Mouse (Mus musculus) embryonic facial prominence, embryonic 13.5 days (tissue): ENCODE data around the gene Nr2e1. TPM values are rescaled to one million over a fixed set of nuclear protein-coding genes. Genes with fewer than 3 reads are reported as not detected.

Experiments
- ATAC-seq: fragments of 200-750 bp; cut with Nextera tagmentation; 2 replicates; pipeline ENCODE4 v1.8.0; 2017; ENCODE audit warnings: low read depth; ENCODE audit not compliant: insufficient number of reproducible peaks, insufficient read depth, low FRiP score, low TSS enrichment
- H3K27ac ChIP-seq: fragments of 300-500 bp; sonication (generic); 2 replicates; pipeline ENCODE4 v1.5.1; 2015; ENCODE audit warnings: moderate library complexity, mild to moderate bottlenecking, inconsistent platforms
- H3K27me3 ChIP-seq: fragments of 300-500 bp; sonication (generic); 2 replicates; pipeline ENCODE4 v1.6.1; 2015; ENCODE audit warnings: mild to moderate bottlenecking, inconsistent platforms
- H3K36me3 ChIP-seq: fragments of 300-500 bp; sonication (generic); 2 replicates; pipeline ENCODE4 v1.6.1; 2015; ENCODE audit warnings: mild to moderate bottlenecking, inconsistent platforms
- H3K4me1 ChIP-seq: fragments of 300-500 bp; sonication (generic); 2 replicates; pipeline ENCODE4 v1.6.1; 2015; ENCODE audit warnings: inconsistent platforms
- H3K4me2 ChIP-seq: fragments of 300-500 bp; sonication (generic); 2 replicates; pipeline ENCODE4 v1.6.1; 2015; ENCODE audit warnings: moderate library complexity, mild to moderate bottlenecking, inconsistent platforms
- H3K4me3 ChIP-seq: fragments of 300-500 bp; sonication (generic); 2 replicates; pipeline ENCODE4 v1.5.1; 2015; ENCODE audit warnings: mild to moderate bottlenecking, inconsistent platforms
- H3K9ac ChIP-seq: fragments of 300-500 bp; sonication (generic); 2 replicates; pipeline ENCODE4 v1.6.1; 2015; ENCODE audit warnings: mild to moderate bottlenecking, inconsistent platforms
- H3K9me3 ChIP-seq: fragments of 300-500 bp; sonication (generic); 2 replicates; pipeline ENCODE4 v1.6.1; 2016; ENCODE audit warnings: inconsistent platforms
- WGBS: fragments of 180-500 bp; shearing (Covaris S2); methylation state at CpG from one replicate; pipeline ENCODE4 v1.1.7; 2015; ENCODE audit warnings: mixed read lengths; 5-methylcytosine and 5-hydroxymethylcytosine counted together
- polyA plus RNA-seq: library from polyadenylated mRNA; unstranded; fragments of >200 nt; fragmentation: Nextera tagmentation; extraction: Ambion mirVana; gene quantifications from 2 replicates; pipeline ENCODE4 v1.2.1, GENCODE M21; 2015

Gene Nr2e1
- polyA plus RNA-seq, 1 experiment from 2014 or later, result 1.3 TPM

- ATAC-seq, result no peak
- 56% methylated on average over 2 of the region's 2 CpGs for WGBS
Observed at GRCm38 (mm10) chr10:42604874-42605273, 21.4 kb upstream of the Nr2e1 start.

DNA sequence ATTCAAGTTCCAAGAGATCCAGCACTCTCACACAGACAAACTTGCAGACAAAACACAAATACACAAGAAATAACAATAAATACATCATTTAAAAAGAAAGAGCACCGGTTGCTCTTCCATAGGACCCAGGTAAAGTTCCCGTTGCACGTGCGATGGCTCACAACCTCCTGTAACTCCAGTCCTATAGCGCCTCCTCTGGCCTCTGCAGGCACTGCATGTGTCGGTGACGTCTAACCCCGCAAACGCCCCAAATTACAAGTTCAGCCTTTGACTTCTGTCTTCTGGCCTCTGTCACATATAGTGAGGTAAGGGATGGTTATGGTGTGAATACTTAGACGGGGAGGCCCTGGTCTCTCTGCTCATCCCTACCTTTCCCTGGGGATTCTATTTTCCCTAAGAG lies 18.1 kb upstream of the Nr2e1 start:
- Histone ChIP-seq H3K4me3 (no peak overlapping the region), H3K27me3 (peaks cover 31% of the 10 kb centered on the region), H3K36me3 (no peaks in the 10 kb centered on the region), H3K27ac (no peak overlapping the region), H3K9ac (no peak overlapping the region), H3K4me2 (no peak overlapping the region), H3K9me3 (peaks cover 5% of the 10 kb centered on the region), H3K4me1 (no peaks in the 10 kb centered on the region)
- 28% methylated on average over 10 of the region's 10 CpGs for WGBS
- ATAC-seq, result no peak

More at GRCm38 (mm10) chr10:42604874-42605273, 21.4 kb upstream of the Nr2e1 start:
- Histone ChIP-seq H3K9me3 (peaks cover 5% of the 10 kb centered on the region), H3K27ac (no peak overlapping the region), H3K27me3 (peaks cover 30% of the 10 kb centered on the region), H3K36me3 (no peaks in the 10 kb centered on the region), H3K4me2 (no peak overlapping the region), H3K4me1 (no peaks in the 10 kb centered on the region), H3K9ac (no peak overlapping the region), H3K4me3 (no peak overlapping the region)

DNA sequence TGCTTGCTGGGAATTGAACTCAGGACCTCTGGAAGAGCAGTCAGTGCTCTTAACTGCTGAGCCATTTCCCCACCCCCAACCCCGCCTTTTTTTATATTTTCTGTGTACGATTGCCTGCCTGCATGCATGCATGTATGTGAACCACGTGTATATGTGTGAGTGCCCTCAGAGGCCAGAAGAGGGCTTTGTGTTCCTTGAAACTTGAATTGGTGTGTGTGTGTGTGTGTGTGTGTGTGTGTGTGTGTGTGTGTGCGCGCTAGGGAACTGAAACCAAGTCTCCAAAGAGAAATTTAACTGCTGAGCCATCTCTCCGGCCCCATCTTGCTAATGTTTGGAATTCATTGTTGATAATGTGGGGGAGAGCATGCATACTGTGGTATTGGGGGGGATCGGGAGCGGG lies 15.2 kb upstream of the Nr2e1 start:
- H3K36me3 ChIP-seq, result no peaks in the 10 kb centered on the region
- H3K4me2 ChIP-seq, result no peak overlapping the region
- H3K4me1 ChIP-seq, result no peaks in the 10 kb centered on the region
- no peak overlapping the region for H3K4me3 ChIP-seq
- no peak for ATAC-seq
- no peaks in the 10 kb centered on the region for H3K9me3 ChIP-seq
- peaks cover 55% of the 10 kb centered on the region for H3K27me3 ChIP-seq
- 81% methylated on average over 8 of the region's 8 CpGs for WGBS
- no peak overlapping the region for H3K27ac ChIP-seq
- H3K9ac ChIP-seq, result no peak overlapping the region

GRCm38 (mm10) chr10:42593201-42593600 lies 9.8 kb upstream of the Nr2e1 start:
- Histone ChIP-seq H3K9me3 (no peaks in the 10 kb centered on the region), H3K4me1 (peaks cover 9% of the 10 kb centered on the region), H3K9ac (no peak overlapping the region), H3K27me3 (peaks cover 94% of the 10 kb centered on the region), H3K36me3 (no peaks in the 10 kb centered on the region), H3K4me2 (no peak overlapping the region), H3K27ac (no peak overlapping the region), H3K4me3 (no peak overlapping the region)
- no peak for ATAC-seq
- WGBS, result 15% methylated on average over 7 of the region's 7 CpGs

DNA sequence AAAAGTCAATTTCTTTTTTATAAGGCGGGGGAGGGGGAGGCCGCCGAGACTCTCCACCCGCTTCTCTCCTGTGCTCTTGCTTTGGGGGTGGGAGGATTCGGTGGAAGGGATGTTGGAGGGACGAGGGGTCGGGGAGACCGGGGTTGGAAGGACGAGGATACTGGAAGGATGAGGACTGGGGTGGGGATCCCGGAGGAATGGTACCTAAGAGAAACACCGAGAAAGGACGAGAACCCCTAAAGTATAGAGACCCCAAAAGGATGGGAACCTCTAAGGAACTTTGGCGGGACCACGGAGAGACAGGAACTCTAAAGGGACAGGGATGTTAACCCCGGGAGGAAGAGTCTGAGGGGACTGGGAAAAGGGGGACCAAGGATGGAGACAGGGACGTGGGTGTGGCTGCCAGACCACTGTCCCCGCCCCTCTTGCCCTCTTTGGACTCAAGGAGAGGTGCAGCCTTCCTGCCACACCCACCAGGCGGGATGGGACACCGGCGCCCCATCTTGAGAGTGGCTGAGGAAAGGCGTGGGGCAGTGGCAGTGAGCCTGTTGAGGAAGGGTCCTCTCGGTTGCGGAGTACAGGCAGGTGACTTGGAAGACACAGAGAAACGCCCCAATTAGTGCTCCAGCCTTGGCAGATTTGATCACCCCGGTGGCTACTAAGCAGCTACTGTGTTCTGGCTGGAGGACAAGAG lies 8.7 kb upstream of the Nr2e1 start:
- H3K36me3 ChIP-seq, result no peaks in the 10 kb centered on the region
- peak overlapping the region; percentile 54 for H3K4me2 ChIP-seq
- H3K9ac ChIP-seq, result peak overlapping the region; percentile 27; the same call in 1 of the 2 replicates
- WGBS, result 1% methylated on average over 25 of the region's 25 CpGs
- ATAC-seq, result no peak
- H3K27ac ChIP-seq, result no peak overlapping the region
- no peaks in the 10 kb centered on the region for H3K9me3 ChIP-seq
- H3K27me3 ChIP-seq, result peaks cover 98% of the 10 kb centered on the region
- H3K4me3 ChIP-seq, result peak overlapping the region; percentile 30
- peaks cover 9% of the 10 kb centered on the region for H3K4me1 ChIP-seq

DNA sequence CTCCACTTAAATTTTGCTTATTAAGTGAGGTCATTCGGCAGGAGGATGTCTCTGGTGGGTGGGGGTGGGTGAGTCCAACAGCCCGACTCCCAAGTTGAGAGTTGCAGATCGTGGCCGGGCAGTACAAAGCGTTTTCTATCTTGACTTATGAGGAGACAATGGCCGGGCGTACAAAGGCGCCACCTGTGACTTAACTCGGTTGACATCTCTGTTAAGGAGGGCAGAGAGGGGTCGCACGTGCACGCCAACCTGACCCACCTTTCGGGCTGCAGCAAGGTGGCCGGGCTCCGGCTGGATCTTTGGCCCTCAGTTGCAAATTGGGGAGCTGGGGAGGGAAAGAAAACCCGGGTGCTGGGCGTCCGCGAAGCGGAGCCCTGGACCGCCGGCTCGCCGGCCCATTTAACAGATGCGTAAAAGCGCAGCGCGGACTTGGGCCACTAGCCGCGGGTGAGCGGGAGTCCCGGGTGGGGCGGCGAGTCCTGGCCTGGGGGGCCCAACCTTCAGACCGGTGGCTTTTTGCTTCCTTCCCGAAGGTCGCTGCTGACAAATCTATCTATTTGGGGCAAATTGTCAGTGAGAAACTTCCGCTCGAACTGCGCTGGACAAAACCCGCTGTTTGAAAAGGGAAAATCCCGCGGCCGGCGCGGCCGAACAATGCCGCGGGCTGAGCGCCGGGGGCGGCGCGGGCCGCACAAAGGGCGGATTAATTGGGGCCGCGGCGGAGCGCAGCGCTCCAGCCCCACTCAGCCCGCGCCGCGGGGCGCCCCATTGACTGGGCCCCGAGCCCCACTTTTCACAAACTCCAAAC lies 8.0 kb upstream of the Nr2e1 start:
- Histone ChIP-seq H3K36me3 (no peaks in the 10 kb centered on the region), H3K9ac (peak overlapping the region; percentile 27; the same call in 1 of the 2 replicates), H3K4me2 (peak overlapping the region; percentile 54), H3K27me3 (peaks cover 99% of the 10 kb centered on the region), H3K4me1 (peaks cover 9% of the 10 kb centered on the region), H3K4me3 (peak overlapping the region; percentile 30), H3K9me3 (no peaks in the 10 kb centered on the region), H3K27ac (no peak overlapping the region)
- no peak for ATAC-seq
- WGBS, result under 1% methylated on average over 67 of the region's 67 CpGs

DNA sequence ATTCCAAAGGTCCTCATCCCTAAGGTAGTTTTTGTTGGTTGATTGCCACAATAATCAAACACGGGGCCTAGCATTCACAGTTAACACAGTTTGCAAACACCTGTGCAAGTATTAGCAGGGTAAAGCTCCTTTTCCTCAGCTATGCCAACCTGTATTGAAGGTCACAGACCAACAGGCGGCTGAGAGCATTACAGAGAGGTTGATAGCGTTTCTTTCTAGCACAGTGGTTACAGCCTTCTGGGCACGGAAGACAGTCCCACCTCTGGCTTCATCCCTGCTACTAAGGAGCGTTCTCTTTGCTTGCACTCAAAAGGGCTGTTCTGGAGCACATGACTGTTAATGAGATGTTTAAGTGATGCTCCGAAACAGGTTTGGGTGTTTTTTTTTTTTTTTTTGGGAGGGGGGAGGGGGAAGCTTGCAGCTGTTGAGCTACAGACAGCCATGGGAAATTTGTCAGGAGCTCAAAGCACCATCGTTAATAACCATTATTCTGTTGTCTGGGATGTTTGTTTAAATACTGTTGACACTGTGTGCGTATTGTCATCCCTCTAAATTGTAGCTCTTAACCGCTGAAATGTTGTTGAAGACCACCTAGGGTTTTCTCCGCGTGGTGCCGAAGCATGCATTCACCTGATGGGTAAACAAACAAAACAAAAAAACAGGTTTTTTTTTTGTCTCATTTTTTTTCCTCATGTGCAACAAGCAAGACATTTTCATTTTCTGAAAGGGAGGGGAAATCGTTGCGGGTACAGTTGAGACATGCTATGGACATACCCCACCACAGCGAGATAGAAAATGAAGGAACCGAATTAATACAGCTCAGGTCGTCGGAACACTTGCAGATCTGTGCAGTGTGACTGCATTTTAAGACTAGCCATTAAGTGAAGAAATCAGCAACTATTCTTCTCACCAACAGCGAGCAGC lies 7.1 kb upstream of the Nr2e1 start:
- Histone ChIP-seq H3K4me3 (peak overlapping the region; percentile 30; the same call in 1 of the 2 replicates), H3K36me3 (no peaks in the 10 kb centered on the region), H3K4me1 (peaks cover 9% of the 10 kb centered on the region), H3K27ac (no peak overlapping the region), H3K4me2 (peak overlapping the region; percentile 54; the same call in 1 of the 2 replicates), H3K9me3 (no peaks in the 10 kb centered on the region), H3K9ac (no peak overlapping the region), H3K27me3 (peaks cover 100% of the 10 kb centered on the region)
- no peak for ATAC-seq
- WGBS, result 3% methylated on average over 19 of the region's 19 CpGs

GRCm38 (mm10) chr10:42589505-42589904 lies 6.1 kb upstream of the Nr2e1 start:
- Histone ChIP-seq H3K27ac (no peak overlapping the region), H3K9ac (no peak overlapping the region), H3K9me3 (no peaks in the 10 kb centered on the region), H3K36me3 (no peaks in the 10 kb centered on the region), H3K4me1 (peaks cover 12% of the 10 kb centered on the region), H3K27me3 (peaks cover 100% of the 10 kb centered on the region), H3K4me2 (no peak overlapping the region), H3K4me3 (no peak overlapping the region)
- ATAC-seq, result no peak
- WGBS, result 3% methylated on average over 5 of the region's 5 CpGs

DNA sequence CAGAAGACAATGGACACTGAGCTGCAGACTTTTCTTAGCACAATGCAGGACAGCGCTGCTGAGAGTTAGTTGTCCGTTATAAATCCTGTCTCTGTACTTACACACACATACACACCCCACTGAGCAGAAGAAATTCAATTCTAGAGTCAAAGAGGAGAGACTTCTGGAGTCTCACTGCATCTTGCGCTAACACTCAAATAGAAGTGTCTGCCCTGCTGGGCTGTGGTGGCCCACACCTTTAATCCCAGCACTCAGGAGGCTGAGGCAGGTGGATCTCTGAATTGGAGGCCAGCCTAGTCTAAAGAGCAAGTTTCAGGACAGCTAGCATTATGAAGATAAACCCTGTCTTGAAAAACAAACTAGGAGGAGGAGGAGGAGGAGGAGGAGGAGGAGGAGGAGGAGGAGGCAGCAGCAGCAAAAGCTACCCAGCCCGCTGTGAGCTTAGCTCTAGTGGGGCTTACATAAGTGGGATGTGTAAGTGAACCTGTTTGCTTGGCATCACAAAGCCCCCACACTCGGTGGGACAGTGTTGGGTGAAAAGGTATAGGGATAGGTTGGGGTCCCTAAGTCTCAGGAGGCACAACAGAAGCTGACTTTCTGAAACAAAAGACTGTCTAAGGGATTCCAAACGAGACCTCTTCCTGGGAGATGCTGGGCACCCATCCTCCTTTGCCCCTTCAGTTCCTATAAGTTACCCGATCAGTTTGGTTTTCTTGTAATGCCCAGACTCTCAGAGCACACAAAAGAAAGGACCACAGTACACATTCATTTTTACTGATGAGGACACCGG lies 4.7 kb upstream of the Nr2e1 start:
- ATAC-seq, result no peak
- H3K9ac ChIP-seq, result no peak overlapping the region
- H3K27me3 ChIP-seq, result peaks cover 100% of the 10 kb centered on the region
- H3K4me2 ChIP-seq, result no peak overlapping the region
- H3K4me3 ChIP-seq, result no peak overlapping the region
- H3K27ac ChIP-seq, result no peak overlapping the region
- peaks cover 25% of the 10 kb centered on the region for H3K4me1 ChIP-seq
- no peaks in the 10 kb centered on the region for H3K36me3 ChIP-seq
- no peaks in the 10 kb centered on the region for H3K9me3 ChIP-seq
- WGBS, result 6% methylated on average over 8 of the region's 8 CpGs

GRCm38 (mm10) chr10:42585596-42586305 lies 2.3 kb upstream of the Nr2e1 start:
- Histone ChIP-seq H3K9me3 (no peaks in the 10 kb centered on the region), H3K27ac (no peak overlapping the region), H3K4me1 (peaks cover 24% of the 10 kb centered on the region), H3K4me3 (no peak overlapping the region), H3K4me2 (no peak overlapping the region), H3K36me3 (no peaks in the 10 kb centered on the region), H3K27me3 (peaks cover 99% of the 10 kb centered on the region), H3K9ac (no peak overlapping the region)
- no peak for ATAC-seq
- WGBS, result 5% methylated on average over 22 of the region's 22 CpGs
